ENCODE assay signal across 8 mouse cellular contexts in the genomic region with DNA sequence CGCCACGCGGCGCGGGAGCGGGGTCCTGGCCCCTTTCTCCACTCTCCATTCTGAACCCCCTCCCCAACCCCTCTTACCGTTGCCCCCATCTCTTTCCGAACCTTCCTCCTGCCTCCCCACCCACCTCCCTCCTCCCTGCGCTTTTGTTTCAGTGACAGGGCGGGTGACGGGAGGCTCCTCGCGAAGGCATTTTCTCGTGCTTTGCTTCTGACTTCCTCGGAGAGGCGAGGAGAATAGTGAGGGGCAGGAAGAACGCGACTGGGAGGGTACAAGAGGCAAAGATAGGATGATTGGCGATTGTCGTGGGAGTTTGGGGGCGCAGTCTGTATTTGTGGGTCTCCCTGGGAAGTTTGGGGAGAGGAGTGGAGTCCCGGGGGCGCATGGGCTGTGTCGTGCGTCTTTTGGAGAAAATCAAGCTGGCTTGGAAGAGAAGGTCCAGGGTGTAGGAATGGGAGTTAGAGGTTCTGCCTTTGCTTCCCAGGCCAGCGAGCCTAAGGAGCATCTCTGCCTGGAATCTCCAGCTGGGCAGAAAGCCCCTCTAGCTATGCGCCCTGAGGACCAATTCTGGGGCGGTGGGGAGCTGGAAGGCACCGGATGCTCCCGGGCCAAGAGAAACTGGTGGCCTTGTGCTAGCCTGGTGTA. TPM values are rescaled to one million over a fixed set of nuclear protein-coding genes. Genes with fewer than 3 reads are reported as not detected.
DNase-seq lines count a peak whose midpoint lies in the region; ATAC-seq and TF ChIP-seq lines count a peak whose summit lies in the region.

No protein-coding gene starts in this region.

- H3K36me3 ChIP-seq in megakaryocyte, embryonic 14.5 days (replicated peaks; ENCODE audit: low read length), result no peaks in the 10 kb centered on the region
- no peaks in the 10 kb centered on the region for H3K36me3 ChIP-seq in forebrain, embryonic 11.5 days (ENCODE audit: control insufficient read depth, insufficient read depth, low read length)
- H3K36me3 ChIP-seq in hindbrain, embryonic 16.5 days (ENCODE audit: control insufficient read depth, insufficient read depth, low read length), result no peaks in the 10 kb centered on the region
- no peaks in the 10 kb centered on the region for H3K36me3 ChIP-seq in small intestine, adult 2 months (ENCODE audit: control insufficient read depth, insufficient read depth, low read length)

- no peak for ATAC-seq in megakaryocyte, adult 5-6 weeks (ENCODE audit: poor library complexity, severe bottlenecking)
- no peak; the same call in 1 of the 2 replicates for ATAC-seq in forebrain, embryonic 11.5 days (replicated peaks; ENCODE audit: low FRiP score)
- ATAC-seq in hindbrain, embryonic 16.5 days, result peak; percentile 0

- under 1% methylated on average over 30 of the region's 30 CpGs for WGBS in forebrain, embryonic 11.5 days
- 0% methylated on average over 30 of the region's 30 CpGs for WGBS in hindbrain, embryonic 16.5 days
- WGBS in small intestine, adult 2 months, result 2% methylated on average over 30 of the region's 30 CpGs

- H3K9ac ChIP-seq in forebrain, embryonic 11.5 days (ENCODE audit: low read length), result peak overlapping the region; percentile 83
- H3K9ac ChIP-seq in hindbrain, embryonic 16.5 days (ENCODE audit: low read depth, low read length), result peak overlapping the region; percentile 96

- TF ChIP-seq CTCF in small intestine, adult 2 months (IDR thresholded peaks at IDR 0.05; ENCODE audit: extremely low read depth, insufficient read length, insufficient replicate concordance, low read depth, low read length), result no peak

- H3K27me3 ChIP-seq in megakaryocyte, embryonic 14.5 days (replicated peaks), result peaks cover 70% of the 10 kb centered on the region
- H3K27me3 ChIP-seq in forebrain, embryonic 11.5 days (ENCODE audit: control insufficient read depth, insufficient read depth, low read length), result peaks cover 17% of the 10 kb centered on the region
- H3K27me3 ChIP-seq in hindbrain, embryonic 16.5 days (replicated peaks; ENCODE audit: control insufficient read depth, insufficient read depth, low read length), result no peaks in the 10 kb centered on the region
- peaks cover 8% of the 10 kb centered on the region for H3K27me3 ChIP-seq in small intestine, adult 2 months (ENCODE audit: control insufficient read depth, insufficient read depth, low read length)

- H3K4me3 ChIP-seq in megakaryocyte, embryonic 14.5 days (replicated peaks), result peak overlapping the region; percentile 91
- H3K4me3 ChIP-seq in forebrain, embryonic 11.5 days (ENCODE audit: low read depth, low read length), result peak overlapping the region; percentile 86
- H3K4me3 ChIP-seq in hindbrain, embryonic 16.5 days (ENCODE audit: low read length), result peak overlapping the region; percentile 88
- peak overlapping the region; percentile 73 for H3K4me3 ChIP-seq in small intestine, adult 2 months (ENCODE audit: low read depth, low read length)

- no peaks in the 10 kb centered on the region for H3K9me3 ChIP-seq in megakaryocyte, embryonic 14.5 days
- no peaks in the 10 kb centered on the region for H3K9me3 ChIP-seq in forebrain, embryonic 11.5 days (ENCODE audit: control insufficient read depth, low read length)
- no peaks in the 10 kb centered on the region for H3K9me3 ChIP-seq in hindbrain, embryonic 16.5 days (ENCODE audit: control insufficient read depth, low read length)

- peaks cover 17% of the 10 kb centered on the region for H3K4me1 ChIP-seq in megakaryocyte, embryonic 14.5 days
- H3K4me1 ChIP-seq in forebrain, embryonic 11.5 days (replicated peaks; ENCODE audit: control insufficient read depth, insufficient read depth, low read length), result 0 out of 2 replicates have a peak, but pooled peaks cover 4% of the 10 kb centered on the region
- peaks cover 18% of the 10 kb centered on the region for H3K4me1 ChIP-seq in hindbrain, embryonic 16.5 days (ENCODE audit: control insufficient read depth, insufficient read depth, low read depth, low read length)
- no peaks in the 10 kb centered on the region for H3K4me1 ChIP-seq in small intestine, adult 2 months (ENCODE audit: control insufficient read depth, insufficient read depth, insufficient read length, low read length)

- TF ChIP-seq POLR2A in small intestine, adult 2 months (IDR thresholded peaks at IDR 0.05; ENCODE audit: low read depth, low read length), result no peak

- H3K27ac ChIP-seq in forebrain, embryonic 11.5 days (ENCODE audit: low read depth, low read length), result no peak overlapping the region
- H3K27ac ChIP-seq in hindbrain, embryonic 16.5 days (ENCODE audit: low read depth, low read length), result peak overlapping the region; percentile 95
- no peak overlapping the region for H3K27ac ChIP-seq in small intestine, adult 2 months (ENCODE audit: insufficient read depth, low read depth, low read length)

- H3K4me2 ChIP-seq in forebrain, embryonic 11.5 days (ENCODE audit: low read depth, low read length, severe bottlenecking), result peak overlapping the region; percentile 95
- peak overlapping the region; percentile 83 for H3K4me2 ChIP-seq in hindbrain, embryonic 16.5 days (ENCODE audit: low read length)

- DNase-seq in brain, adult 2 months (ENCODE audit: low read depth, low spot score), result peak; percentile 69
- DNase-seq in forebrain, embryonic 11.5 days (ENCODE audit: low spot score), result peak; percentile 58
- DNase-seq in lung, postnatal 14 days, result peak; percentile 22
- no peak for DNase-seq in spleen, postnatal 10 days (ENCODE audit: low spot score in 2 of 2)

RNA-seq across cellular contexts. Expression of gene Fam78b, which starts 0.7 kb away (rescaled TPM):
- polyA plus RNA-seq in megakaryocyte, embryonic 14.5 days (2012; ENCODE audit: insufficient read depth, low replicate concordance), result 0.58 TPM in 1 of 2 replicates, not detected in the other
- 4.0 and 4.6 TPM in 2 replicates for total RNA-seq in megakaryocyte, adult 5-6 weeks (2015)
- total RNA-seq in megakaryocyte, adult 5-6 weeks (2017), result 2.0 and 2.6 TPM in 2 replicates
- polyA plus RNA-seq in forebrain, embryonic 11.5 days (2014; fragmentation: Nextera tagmentation; extraction: Ambion mirVana), result 4.5 and 6.3 TPM in 2 replicates
- polyA plus RNA-seq in hindbrain, embryonic 16.5 days (2015; fragmentation: Nextera tagmentation; extraction: Ambion mirVana), result 5.1 and 7.2 TPM in 2 replicates
- polyA plus RNA-seq in small intestine, adult 2 months (2012; rRNA removed), result 0.32 and 0.55 TPM in 2 replicates

Comparison
In these comparisons a context has a peak if more than half of its experiments do, and no peak if none do; other contexts are left out.
1. DNase-seq: peak in brain, adult 2 months (single experiment), forebrain, embryonic 11.5 days (single experiment) and lung, postnatal 14 days (single experiment); none in spleen, postnatal 10 days (0 of 2).
2. Peak in every context shown above with its lines, with median percentiles within 50 percentile points of each other: H3K4me3 ChIP-seq.